Mouse (Mus musculus): ENCODE data around the gene Braf.
A peak's percentile ranks its signal among the peaks of the same experiment; 100 is the strongest.

Braf gene

DNA sequence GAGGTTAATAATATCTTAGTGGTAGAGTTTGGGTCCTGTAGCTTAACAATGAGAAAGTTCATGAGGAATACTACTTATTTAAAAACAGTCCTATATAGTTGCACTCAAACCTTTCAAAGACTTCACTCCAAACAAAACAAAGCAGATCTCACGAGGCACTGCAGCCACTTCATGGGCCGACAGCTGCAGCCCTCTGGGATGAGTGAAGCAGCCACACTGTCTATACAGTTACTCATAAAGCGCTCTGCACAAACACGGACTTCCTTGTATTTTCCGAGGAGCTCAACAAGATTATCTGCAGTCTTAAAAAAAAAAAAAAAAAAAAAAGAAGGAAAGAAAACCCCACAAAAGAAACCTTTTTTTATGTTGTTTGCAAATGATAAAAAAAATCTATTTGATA is 117.9 kb downstream of the Braf start:
- DNase-seq (ENCODE audit: low read depth), result no peak

DNA sequence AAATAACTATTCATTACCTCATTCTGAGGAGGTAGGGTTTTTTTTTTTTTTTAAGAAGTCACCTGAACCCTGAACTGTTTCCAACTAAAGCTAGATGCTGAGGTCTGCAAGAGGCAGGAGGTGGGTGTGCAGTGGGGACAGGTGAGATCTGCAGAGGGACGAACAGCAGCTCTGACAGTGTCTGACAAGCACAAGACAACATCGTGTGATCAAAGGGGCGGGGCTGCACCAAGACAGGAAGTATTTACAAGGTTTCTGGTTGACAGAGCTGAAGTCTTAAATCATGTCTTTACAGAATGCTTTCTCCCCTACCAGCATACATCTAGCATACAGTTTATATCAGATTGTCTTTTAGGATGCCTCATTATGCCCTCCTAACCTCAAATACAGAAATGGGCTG is 118.4 kb downstream of the Braf start:
- DNase-seq (ENCODE audit: low read depth), result peak; percentile 58

DNA sequence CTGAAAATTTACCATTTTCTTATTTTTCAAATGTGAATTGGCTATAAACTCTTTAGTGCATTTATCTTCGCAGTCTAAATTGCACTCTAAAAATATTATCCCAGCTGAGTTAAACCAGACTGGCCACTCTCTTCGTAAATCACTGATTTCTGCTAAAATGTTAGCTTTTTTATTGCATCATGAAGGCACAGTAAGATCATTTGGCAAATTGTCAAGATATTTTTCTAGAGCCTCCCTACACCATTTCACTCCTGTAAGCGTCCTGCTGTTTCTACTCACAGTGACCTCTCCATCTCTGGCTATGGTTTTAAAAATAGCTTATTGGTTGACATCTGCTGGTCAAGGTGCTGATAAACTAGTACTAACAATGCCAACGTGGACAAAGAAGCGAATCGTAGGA is 119.2 kb downstream of the Braf start:
- no peak for DNase-seq (ENCODE audit: low read depth)

DNA sequence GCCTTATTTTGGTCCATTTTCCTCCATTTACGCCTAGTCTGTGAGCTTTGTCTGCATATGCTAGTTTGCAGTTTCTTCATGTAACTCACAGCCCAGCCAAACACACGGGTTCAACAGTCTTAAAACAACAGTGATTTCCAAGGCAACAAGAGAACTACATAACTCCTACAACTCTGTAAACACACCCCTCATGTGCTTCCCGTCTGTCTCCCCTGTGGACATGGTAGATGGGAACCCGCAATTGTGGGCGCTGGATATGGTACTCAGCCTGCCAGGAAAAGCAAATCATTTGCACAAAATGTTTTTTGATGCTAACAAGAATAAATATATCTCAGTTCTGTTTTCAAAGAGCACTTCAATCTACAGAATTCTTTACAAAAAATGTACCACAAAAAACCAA is 120.7 kb downstream of the Braf start:
- DNase-seq (ENCODE audit: low read depth), result no peak

DNA sequence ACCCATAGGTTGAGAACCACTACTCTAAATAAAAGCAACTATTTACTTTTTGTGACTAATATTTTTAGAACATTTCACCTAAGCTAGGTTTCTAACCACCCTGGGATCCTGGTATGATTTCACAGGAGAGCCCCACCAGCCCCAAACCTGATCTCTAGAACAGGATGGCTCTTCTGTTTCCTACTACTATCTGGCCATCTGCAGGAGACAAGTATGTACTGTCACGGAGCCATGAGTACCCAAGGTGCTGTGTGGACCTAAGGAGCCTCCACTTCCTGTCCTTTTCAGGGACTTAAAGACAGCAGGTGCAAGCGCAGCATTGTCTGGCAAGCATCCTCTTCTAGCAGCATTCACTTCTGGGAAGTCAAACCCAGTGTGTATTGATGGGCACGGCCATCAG is 123.4 kb downstream of the Braf start:
- DNase-seq (ENCODE audit: low read depth), result no peak

DNA sequence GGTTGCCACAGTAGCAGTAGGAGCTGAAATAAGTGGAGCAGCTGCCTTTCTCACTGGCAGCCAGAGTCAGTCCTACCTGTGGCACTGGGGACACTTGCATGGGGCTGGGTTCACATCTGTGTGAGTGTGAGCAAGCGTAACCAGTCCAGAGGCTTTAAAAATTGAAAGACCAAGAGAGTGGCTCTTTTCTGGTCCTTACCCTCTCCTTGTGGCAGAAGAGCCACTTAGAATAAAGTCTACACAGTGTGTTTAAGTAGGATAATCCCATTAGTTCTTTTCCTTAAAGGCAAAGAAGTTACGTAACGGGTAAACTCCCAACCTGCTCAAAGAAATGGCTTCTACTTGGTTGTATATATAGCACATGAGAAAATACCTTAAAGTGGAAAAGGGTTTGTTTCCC is 124.4 kb downstream of the Braf start:
- DNase-seq (ENCODE audit: low read depth), result no peak

DNA sequence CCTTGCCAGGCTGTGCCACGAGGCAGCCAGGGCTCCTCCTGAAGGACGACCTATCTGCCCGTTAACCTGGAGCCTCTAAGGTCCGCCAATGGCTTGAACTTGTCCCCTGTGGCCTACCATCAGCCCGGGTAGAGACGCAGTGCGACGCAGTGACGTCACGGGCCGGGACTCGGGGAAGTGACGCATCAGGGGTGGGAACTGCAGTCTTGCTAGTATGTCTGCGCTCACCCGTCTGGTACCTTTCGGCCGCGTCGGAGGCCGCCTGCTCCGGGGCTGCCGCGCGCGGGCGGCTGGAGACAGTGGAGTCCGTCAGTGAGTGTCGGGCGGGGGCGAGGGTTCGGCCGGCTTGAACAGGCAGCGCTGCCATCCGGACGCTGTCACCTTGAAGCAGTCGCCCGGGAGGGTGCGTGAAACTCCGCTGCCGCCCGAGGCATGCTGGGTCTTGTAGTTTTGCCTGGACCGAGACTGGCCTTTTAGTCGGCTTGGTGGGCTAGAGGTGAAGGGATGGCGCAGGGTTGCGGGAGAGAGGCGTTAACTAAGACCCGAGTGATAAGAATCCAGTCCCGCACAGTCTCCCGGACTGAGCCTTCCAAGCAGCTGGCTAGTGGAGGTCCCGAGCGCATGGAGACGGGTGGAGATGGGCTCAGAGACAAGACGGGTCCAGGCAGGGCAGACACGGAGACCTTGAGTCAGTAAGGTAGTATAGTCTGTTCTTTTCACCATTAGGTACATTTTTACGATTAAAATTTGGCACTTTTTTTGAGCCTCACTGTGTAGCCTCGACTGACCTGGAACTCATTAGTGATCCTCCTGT is 132.7 kb downstream of the Braf start, which contains the start of gene Ndufb2:
Gene Ndufb2 (plus strand): TSS at position 174 of the 814 bp plus-strand sequence.
- peak; percentile 95 for DNase-seq (ENCODE audit: low read depth)

DNA sequence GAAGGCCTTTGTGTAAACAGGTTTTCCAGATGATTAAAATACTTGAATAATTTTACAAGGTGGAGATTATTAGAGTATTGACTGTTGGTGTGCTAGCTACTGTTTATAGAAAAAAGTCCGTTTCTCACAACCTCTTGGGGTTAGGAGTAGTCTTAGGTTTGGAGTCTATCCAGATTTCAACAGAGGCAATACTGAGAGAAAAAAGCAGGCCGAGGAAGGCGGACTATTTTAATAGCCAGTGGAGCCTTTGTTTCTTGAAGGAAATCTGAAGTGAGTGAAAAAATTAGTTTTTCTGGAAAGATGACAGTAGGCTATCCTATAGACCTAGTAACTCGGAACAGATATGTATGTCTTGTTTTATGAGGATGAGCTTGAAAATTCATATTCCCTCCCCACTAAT is 133.8 kb downstream of the Braf start:
- no peak for DNase-seq (ENCODE audit: low read depth)

DNA sequence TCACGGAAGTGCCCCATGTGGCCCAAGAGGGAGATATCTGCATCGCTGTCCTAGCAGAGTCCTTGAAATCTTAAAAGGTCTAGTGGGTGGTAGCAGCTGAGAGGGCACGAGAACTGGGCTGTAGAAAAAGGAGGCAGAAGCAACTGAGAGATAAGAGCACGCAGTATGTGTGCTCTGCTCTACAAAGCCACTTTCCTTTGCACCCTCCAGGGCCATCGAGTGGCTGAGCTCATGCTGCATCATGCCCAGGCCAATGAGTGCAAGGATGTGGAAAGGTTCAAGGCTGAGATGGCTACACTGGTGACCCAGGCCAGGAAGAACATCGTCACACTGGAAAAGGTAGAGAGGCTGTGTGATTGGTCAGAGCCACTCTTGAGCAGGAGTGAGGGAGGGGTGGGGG is 139.7 kb downstream of the Braf start, which contains the start of gene Gm42420:
Gene Gm42420 (plus strand): TSS at position 237 of the 400 bp plus-strand sequence.
- DNase-seq (ENCODE audit: low read depth), result no peak

DNA sequence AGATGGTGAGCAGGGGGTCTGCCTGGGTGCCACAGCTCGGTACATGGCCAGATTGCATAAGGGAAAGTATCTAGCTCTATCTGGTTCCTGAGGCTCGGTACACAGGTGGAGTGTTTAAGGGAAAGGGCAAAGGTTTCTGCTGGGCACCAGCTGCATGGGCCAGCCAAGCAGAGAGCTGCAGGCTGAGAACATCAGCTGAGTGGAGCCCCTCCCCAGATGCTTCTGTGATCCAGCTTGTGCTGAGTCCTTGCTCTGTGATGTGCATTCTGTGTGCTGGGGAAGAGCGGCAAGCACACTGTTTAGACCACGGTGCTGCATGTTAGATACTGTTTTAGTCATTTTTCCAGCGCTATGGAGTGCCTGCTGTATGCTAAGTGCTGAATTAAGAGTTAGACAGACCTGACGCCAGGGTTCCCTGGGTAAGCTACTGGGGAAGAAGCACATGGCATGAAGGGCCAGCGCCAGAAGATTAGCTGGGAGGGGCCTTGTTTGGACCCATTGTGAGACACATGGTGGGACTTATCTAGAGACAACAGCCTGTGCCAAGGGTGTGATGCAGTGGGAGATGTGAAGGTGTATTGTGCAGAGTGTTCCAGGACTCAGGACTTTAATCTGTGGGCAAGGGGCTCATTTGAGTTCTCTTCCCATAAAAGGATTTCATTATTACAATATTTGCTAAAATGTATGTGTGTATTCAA is 144.0 kb downstream of the Braf start:
- DNase-seq (ENCODE audit: low read depth), result no peak

DNA sequence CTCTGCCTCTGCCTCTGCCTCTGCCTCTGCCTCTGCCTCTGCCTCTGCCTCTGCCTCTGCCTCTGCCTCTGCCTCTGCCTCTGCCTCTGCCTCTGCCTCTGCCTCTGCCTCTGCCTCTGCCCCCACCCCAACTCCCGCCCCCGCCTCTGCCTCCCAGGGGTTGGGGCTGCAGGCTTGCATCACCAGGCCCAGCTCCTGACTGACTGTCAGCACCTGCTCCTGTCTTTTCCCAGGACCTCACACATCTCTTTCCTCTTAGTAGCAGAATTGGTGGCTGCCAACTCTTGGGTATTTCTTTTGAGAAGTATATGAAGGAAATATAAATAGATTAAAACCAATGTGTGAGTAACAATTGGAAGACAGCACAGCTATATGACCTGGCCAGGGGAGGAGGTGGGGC is 144.7 kb downstream of the Braf start:
- no peak for DNase-seq (ENCODE audit: low read depth)

DNA sequence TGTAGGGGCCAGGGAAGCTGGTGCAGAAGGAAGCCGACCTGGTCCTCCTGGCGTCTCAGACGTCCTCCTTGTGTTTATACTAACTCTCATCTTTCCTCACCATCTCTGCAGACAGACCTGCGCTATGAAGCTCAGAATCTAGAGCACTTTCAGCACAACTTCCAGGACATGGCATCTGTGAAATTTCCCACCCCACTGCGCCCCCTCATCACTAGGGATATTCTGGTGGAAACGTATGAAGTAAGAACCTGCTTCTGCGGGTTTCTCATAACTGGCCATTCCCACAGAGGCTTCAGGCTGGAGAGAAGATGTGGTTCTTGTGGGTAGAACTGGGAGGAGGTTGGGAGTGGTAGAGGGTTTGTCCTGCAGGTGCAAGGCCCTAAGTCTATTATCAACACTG is 145.7 kb downstream of the Braf start:
- DNase-seq (ENCODE audit: low read depth), result no peak

DNA sequence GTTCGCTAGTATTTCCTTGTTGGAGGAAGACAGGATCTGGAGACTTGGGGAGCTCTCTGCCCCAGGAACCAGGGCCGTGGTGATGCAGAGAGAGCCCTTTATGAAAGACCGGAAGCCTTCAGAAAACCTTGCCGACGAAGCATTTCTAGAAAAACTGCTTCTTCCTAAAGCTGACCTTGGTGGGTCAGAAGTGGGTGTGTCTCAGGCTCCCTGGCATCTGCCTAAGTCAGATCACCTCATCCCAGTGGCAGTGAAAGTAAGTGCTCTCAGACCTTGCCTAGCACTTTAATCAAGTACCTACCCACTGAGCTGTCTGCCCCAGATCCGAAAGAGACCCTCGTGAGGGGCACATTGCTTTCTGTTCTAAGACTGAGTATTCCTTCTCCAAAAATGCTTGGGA is 150.3 kb downstream of the Braf start:
- DNase-seq (ENCODE audit: low read depth), result no peak

DNA sequence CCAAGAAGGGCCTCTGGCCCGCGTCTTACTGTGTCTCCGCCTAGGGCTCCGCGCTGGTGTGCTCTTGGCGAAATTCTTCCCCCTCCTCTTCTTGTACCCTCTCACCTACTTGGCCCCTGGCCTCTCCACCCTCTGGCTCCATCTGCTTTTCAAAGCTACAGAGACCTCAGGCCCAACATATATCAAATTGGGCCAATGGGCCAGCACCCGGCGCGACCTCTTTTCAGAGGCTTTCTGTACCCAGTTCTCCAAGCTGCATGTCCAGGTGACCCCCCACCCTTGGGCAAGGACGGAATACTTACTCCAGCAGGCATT is 150.8 kb downstream of the Braf start:
- no peak for DNase-seq (ENCODE audit: low read depth)

DNA sequence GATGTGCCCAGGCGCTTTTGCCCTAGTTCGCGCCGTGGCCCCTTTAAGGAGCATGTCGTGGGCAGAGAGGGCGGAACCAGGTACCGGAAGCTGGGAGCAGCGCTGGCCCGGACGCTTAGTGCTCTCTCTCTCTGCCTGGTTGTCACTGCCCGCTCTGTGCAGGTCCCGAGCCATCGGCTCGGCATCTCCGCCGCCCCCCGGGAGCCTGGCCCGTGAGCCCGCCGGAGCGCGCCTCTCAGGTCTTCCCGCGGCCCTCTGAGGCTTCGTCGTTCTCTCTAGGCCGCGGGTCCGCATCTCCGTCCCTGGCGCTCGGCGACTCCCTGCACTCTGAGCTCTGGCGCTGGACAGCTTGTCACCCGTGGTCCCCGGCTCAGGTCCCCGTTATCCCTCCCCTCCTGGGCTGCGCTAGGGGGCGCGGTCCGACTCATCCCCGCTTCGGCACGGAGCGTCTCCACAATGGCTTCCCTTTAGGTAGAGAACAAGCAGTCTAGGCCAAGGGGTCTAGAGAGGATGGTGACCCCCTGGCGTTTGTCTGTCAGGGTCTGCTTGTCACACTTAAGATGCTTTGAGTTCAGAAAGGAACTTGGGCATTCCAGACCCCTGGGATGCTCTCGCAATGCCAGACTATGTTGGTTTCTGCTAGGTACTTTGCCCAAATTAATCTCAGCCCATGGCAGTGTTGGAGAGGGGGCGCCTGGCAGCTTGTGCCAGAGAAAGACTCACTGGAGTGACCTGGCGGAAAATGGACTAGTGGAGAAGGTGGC is 151.3 kb downstream of the Braf start, which contains the start of gene Adck2:
Gene Adck2 (plus strand): TSS at position 83 of the 764 bp plus-strand sequence.
- peak; percentile 83 for DNase-seq (ENCODE audit: low read depth)

DNA sequence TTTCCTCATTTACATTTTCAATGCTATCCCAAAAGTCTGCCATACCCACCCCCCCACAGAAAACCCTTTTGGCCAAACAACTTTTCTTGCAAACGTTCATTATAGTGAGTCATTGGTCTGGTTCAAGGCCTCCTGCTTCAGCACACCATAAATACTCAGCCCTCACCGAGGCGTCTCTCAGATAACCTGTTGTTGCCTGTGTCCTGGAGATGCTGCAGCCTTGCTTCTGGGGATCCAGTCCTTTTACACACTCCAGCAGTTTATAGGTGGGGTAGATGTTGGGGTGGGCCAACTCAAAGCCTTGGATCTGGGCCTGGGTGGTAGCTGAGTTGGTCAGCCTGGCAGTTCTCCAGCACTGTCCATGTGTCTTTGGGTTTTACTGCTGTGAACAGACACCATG is 154.8 kb downstream of the Braf start:
- DNase-seq (ENCODE audit: low read depth), result no peak

DNA sequence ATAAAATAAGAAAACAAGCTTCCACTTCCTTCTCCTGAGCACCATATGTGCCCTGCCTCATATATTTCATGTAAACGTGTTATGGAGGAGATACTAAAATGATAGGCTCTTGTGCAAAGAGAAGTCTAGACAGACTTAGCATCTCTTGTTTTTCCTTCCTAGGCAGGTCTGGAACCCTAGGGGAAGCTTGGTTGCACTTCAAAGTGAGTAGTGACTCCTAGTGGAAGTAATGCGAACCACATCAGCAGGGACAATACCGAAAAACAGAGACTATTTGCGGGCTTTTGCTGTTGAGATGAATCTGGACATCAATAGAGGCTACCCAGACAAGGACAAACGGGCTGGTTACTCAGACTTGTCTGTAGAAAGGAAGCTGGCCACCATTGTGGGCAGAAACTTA is 157.7 kb downstream of the Braf start:
- peak; percentile 70 for DNase-seq (ENCODE audit: low read depth)

DNA sequence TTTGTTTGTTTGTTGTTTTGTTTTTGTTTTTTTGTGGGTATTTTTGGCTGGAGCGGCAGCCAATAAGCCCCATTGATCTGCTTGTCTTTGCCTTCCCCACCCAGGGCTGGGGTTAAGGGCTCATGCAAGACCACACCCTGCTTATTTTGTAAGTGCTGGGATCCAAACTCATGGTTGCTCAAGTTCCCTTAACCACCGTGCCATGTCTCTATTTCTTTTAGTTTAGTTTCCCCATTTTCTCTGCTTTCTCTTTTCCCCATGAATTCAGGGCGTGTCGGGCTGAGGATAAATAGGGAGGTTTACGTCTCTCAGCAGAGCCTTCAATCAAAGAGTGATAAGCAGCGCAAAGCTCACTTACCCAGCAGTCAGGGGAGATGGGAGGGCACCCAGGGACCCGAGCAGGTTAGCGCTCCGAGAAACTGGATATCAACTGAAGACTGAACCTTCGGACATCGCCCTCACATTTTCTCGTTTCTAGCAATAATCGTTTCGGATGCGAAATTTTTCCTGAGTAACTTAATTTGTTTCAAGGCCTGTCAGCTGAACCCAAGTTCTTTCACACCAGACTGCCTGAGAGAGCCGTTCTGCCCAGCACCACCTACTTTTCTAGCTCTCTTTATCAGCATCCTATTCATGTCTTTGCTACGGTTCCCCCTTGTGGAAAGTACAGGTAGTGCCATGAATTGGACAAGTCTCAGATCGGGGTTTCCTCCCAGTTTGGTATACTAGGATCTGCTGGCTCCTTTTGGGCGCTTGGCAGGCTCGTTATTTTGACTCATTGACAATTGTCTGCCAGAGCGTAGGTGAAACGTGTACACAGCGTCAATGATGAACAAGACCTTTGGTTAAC is 162.9 kb downstream of the Braf start:
- peak; percentile 88 for DNase-seq (ENCODE audit: low read depth)

DNA sequence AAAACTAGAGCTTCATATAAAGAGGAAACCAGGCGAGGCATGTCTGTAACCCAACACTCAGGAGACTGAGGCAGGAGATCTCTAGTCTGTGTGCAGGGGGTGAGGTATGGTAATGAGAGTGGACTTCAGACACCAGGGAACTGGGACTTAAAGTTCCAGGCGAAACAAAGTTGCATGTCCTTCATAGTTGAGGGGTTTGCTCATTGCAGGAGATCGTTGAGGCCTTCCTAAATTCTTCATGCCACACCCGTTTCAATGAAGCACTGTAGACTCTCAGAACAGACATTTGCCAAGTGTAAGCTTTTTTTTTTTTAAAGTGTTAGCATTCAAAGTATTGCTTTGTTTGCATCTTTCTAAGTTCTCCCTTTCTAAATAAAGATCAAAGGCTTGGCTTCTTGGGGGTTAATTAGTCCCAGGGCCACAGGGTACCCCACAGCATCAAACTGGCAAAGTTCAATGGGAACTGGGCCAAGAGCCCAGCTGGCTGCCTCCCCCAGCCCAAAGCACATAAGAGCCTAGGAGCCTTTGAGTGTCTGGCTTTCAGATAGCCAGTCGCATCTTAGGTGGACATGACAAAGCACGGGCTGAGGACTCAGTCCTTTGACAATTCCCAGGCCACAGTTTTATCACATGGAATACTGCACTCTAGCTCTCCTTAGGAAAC is 165.9 kb downstream of the Braf start:
- DNase-seq (ENCODE audit: low read depth), result no peak

DNA sequence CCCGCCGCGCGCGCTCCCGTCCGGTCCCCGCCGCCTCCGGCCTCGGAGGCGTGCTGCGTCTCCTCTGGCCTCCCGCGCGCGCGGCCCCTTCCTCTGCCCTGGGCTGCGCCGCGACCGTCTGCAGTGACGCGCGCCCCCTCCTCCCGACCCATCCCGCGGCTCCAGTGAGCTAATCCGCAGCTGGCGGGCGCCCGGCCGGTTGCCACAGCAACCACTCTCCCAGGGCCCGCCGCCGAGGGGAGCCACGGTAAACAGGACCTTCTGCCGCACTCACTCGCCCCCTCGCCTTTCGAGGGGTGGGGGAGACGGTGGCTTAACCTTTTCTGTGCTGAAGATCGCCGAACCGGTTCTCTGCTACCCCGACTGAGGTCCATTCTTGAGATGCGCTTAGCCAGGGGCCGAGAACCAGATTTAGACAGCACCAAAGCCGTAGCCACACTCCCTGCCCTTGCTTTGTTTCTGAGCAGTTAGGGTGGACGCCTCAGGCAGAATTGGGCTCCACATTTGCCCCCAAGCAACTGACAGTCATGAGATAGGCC is 167.5 kb downstream of the Braf start, which contains the start of gene Dennd2a:
Gene Dennd2a (minus strand): TSS at position 145 of the 539 bp plus-strand sequence.
- no peak for DNase-seq (ENCODE audit: low read depth)
